Mouse (Mus musculus) liver, embryonic 14.5 days (tissue): ENCODE measurements at regions not wholly inside any gene's neighbourhood (a gene's known extent, or its start where the extent isn't known, plus 50 kb on each side); places are given as distances from the start of the nearest gene placed in this dataset.

Experiments
- CTCF ChIP-seq: IDR thresholded peaks from 2 replicates; pipeline ENCODE4 v1.5.1; 2016; ENCODE audit warnings: antibody characterized with exemption, low read depth, control low read depth
- EP300 ChIP-seq: IDR thresholded peaks from 2 replicates; pipeline ENCODE4 v1.6.1; 2016; ENCODE audit warnings: antibody characterized with exemption, low read depth

DNA sequence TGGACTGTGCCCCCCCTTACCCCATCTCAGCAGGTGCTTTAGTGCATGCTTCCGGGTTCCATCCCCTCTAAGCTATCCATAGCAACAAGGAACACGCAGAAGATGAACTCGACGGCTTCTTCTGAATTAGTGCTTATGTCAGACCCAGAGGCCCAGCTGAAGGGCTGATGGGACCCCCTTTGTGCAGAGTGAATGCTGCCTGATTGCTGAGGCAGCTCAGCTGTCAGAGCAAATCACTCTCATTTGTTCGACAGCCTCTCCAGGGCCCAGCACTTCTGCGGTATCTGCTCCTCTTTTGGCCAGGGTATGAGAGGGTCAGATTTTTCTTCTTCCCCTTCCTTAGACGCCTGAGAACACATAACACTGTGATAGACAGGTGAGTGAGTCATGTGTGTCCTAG, 89.2 kb upstream of the Chd2 start:
- no peak for TF ChIP-seq CTCF
- TF ChIP-seq EP300 = no peak
